Mouse (Mus musculus) CH12.LX (cell line): ENCODE results near the gene Prpsap2.

Experiments used
- CHD2 ChIP-seq: IDR thresholded peaks from 2 replicates; pipeline ENCODE4 v1.6.1; 2011; ENCODE audit warnings: low read length, improper control_type of control experiment
- CTCF ChIP-seq, 2 experiments: IDR thresholded peaks in 1 of 2; conservative IDR thresholded peaks in 1 of 2; 2 replicates each; pipeline ENCODE4 v1.5.1; 2011 to 2012; ENCODE audit warnings: low read depth in 2 of 2, low read length in 2 of 2, improper control_type of control experiment in 1 of 2, inconsistent platforms in 1 of 2, mild to moderate bottlenecking in 1 of 2, moderate library complexity in 1 of 2
- EP300 ChIP-seq: IDR thresholded peaks from 2 replicates; pipeline ENCODE4 v1.6.1; 2011; ENCODE audit warnings: low read length, improper control_type of control experiment
- IRF4 ChIP-seq: IDR thresholded peaks from 2 replicates; pipeline ENCODE4 v1.6.1; 2014; ENCODE audit warnings: low read depth, mild to moderate bottlenecking, inconsistent platforms, low read length, improper control_type of control experiment
- MAX ChIP-seq: IDR thresholded peaks from 2 replicates; pipeline ENCODE4 v1.6.1; 2011; ENCODE audit warnings: low read length, improper control_type of control experiment
- MAZ ChIP-seq: IDR thresholded peaks from 2 replicates; pipeline ENCODE4 v1.6.1; 2012; ENCODE audit warnings: low read depth, mild to moderate bottlenecking, inconsistent platforms, low read length, improper control_type of control experiment, moderate library complexity
- MYC ChIP-seq: IDR thresholded peaks from 2 replicates; pipeline ENCODE4 v1.6.1; 2011; ENCODE audit warnings: low read depth, mild to moderate bottlenecking, improper control_type of control experiment, low read length
- NELFE ChIP-seq: IDR thresholded peaks from 2 replicates; pipeline ENCODE4 v1.6.1; 2011; ENCODE audit warnings: low read depth, low read length, improper control_type of control experiment
- POLR2A ChIP-seq: IDR thresholded peaks from 2 replicates; pipeline ENCODE4 v1.6.1; 2011; ENCODE audit warnings: low read depth, mild to moderate bottlenecking, improper control_type of control experiment, low read length
- TCF12 ChIP-seq: IDR thresholded peaks from 2 replicates; pipeline ENCODE4 v1.6.1; 2014; ENCODE audit warnings: low read depth, mild to moderate bottlenecking, inconsistent platforms, low read length, improper control_type of control experiment
- USF1 ChIP-seq: IDR thresholded peaks from 2 replicates; pipeline ENCODE4 v1.6.1; 2014; ENCODE audit warnings: low read depth, mild to moderate bottlenecking, inconsistent platforms, low read length, improper control_type of control experiment
- ZC3H11A ChIP-seq: IDR thresholded peaks from 2 replicates; pipeline ENCODE4 v1.6.1; 2012; ENCODE audit warnings: low read depth, mild to moderate bottlenecking, inconsistent platforms, low read length, improper control_type of control experiment
- ZNF384 ChIP-seq: IDR thresholded peaks from 2 replicates; pipeline ENCODE4 v1.6.1; 2012; ENCODE audit warnings: low read depth, low read length, improper control_type of control experiment, inconsistent platforms

GRCm38 (mm10) chr11:61702494-61702893, 59.4 kb downstream of the Prpsap2 start:
- TF ChIP-seq EP300 (no peak), CTCF (conservative IDR thresholded peaks at IDR 0.05 in 1 of 2, IDR thresholded peaks at IDR 0.05 in 1 of 2; ENCODE audit: low read depth in 2 of 2, low read length in 2 of 2) (no peak), CHD2 (no peak), ZC3H11A (no peak), POLR2A (no peak), MYC (no peak), MAX (no peak), NELFE (no peak), TCF12 (no peak), IRF4 (no peak), USF1 (no peak), ZNF384 (no peak), MAZ (no peak)
